Mouse (Mus musculus) telencephalon, adult 2 months (tissue): ENCODE measurements around the gene Kynu.

Source experiments
- DNase-seq: peaks from one replicate; pipeline ENCODE4 v3.0.0-alpha.2; 2011; ENCODE audit warnings: low read depth, low spot score

Kynu gene

DNA sequence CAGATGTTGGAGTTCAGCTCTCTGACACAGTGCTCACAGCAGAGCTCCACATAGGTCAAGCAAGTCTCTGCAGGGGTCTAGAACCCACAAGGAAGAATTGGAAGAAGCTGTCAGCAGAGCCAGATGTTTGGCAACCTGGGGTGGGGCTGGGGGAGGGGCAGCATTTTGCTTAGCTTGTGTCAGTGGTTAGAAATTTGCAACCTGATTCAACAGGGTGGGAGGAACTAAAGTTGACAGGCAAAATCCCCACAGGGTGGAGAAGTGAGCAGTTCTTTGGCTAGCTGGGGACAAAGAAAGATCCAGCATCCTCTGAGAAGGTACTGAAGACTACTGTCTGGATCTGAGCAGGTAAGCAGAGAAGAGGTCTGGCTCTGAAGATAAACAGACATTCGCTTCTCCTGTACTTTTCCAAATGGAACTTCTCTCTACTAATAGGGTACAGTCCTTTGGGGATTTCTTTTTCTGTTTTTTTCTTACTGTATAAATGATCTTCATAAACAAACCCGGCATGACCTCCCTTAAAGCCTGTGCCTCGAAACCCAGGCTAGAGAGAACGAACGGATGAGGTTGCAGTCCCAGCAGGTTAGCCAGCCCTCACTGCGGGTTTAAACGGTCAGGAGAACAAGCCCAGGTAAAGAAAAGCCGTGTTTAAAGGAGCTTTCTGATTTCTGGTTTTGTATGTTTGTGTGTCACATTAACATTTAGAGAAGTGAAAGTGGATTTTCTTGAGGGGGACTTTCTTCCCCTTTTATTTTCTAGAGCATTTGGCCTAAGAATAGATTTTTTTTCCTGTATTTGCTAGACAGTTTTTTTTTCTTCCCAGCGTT lies at the start of gene Kynu:
Gene Kynu (plus strand): TSS at position 268 of the 827 bp plus-strand sequence.
- DNase-seq = no peak

DNA sequence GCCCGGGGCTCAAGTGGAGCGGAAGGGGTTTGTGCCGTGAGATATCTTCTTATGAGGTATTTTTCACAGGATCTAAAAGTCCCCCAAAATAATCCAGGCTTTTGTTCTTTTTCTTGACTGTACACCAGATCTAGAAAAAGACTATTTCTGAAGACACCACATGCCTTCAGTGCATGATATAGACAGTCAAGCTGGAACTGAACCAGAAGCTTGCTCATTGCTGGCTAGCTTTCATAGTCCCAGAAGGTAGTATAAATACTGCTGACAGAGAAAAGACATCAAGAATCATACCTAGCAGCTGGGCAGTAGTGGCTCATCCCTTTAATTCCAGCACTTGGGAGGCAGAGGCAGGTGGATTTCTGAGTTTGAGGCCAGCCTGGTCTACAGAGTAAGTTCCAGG lies 48.9 kb upstream of the Kynu start:
- peak; percentile 65 for DNase-seq

DNA sequence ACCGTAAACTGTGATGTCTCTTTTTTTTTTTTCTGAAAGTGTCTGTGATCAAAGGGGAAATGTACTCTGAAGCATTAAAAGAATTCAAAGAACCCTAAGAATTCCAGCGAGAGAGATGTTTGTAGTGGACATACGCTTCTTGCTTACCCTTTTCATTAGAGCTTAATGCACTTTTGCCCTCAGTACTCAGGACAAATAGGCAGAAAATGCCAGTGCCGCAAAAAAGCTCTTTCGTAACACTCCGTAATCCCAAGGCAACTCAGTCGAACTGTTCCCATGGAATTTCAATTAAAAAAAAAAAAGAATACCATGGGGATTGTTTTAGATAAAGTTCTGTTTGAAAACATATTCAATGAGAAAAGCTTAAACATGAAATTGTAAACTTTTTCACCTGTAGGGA lies 41.3 kb upstream of the Kynu start:
- DNase-seq = no peak

DNA sequence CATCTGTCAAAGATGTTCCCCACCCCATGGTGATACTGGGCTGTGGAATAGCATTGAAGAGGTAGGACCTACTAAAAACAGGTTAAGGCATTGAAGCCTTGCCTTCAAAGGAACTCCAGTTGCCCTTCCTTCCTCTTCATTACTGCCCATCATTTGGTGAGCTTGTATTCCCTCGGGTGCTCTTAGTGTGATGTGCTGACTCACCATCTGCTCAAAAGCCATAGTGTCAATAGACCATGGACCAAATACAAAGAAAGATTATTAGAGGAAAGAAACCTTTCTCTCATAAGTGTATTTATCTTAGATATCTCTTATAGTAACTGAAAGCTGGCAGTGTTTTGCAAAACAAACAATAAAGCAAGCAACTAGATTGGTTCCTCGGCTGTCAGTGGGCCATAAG lies 20.7 kb upstream of the Kynu start:
- DNase-seq = no peak

DNA sequence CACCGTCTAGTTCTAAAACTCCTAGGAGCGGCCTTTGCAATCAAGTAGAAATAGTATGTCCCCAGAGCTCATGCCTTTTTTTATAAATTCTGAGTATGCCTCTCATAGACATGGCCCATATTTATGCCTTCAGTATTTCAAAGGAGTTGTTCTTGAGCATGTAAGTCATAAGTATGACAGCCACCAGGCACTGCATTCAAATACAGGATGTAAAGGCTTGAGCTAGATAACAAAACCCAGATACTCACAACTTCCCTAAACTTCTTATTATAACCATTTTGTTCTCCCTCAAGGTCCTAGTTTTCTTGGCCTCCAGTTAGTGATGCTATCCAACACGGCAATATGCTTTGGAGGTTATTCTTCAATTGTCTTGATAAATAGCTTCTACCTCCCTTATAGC lies 12.5 kb upstream of the Kynu start:
- no peak for DNase-seq

DNA sequence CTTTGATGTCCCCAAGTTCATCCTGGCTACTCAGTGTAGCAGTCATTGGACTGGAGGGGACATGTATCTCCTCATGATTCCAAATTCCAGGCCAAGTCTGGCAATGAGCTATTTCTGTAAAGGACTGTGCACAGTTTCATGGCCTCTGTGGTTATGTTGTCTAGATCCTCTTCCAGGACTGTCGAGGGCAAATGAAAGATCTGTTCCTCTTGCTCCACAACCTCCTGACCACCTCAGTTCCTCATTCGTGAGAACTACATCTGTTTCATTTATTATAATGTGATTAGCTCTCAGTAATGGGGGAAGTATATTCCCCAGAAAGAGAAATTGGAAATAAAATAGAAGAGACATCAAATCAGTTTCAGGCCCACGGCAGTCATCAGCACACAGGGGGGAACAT lies 9.5 kb upstream of the Kynu start:
- no peak for DNase-seq

DNA sequence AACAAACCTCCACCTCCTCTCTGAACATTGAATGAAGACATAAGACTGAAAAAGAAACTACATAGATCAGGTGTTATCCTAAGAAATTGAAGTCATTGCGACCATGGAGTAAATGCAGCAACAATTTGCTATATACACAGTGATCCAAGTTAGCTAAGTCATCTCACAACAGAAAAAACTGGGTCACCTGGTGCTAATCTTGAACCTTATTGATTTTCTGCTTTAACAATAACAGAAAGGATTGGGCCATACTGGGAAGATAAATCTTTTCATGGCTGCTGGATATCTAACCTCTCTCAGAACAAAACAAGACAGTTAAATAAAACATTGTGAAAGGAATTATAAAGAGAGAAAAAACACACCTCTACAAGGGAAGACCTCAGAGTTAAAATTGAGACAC lies 8.7 kb upstream of the Kynu start:
- DNase-seq = no peak

DNA sequence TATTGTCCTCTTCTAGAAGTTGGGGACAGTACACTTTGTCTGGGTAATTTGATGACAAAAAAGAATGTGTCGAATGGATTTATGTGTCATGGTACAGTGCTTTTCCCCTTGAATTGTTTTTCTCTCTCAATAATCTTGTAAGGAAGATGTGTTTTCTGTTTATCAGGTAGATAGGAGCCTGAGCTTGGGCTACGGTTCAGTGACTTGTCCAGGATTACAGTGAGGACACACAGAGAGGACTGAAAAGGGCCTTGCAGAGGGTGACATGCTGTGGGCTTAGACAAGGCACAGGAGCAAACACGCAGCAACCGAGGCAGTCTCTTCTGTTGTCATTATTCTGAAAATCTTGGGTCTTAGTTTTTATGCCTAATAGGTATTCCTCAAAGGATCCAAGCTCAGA lies 913 bp upstream of the Kynu start:
- DNase-seq = no peak

DNA sequence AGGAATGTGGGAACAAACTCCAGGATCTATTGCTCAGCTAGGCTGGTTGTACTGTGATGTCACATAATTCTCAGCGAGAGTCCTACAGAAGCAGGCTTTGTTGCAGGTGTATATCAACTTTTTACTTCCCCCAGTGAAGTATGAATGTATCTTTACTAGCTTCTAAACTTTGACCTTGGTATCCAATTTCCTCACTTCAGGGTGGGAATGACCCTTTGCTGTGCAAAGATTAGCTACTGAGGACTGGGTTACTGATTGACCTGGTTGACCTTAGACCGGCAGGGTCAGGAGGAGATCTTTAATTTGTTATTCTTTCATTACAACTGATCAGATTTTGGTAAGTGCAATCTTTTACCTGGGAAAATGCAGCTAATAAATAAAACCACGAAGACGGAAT lies 758 bp downstream of the Kynu start:
- no peak for DNase-seq

DNA sequence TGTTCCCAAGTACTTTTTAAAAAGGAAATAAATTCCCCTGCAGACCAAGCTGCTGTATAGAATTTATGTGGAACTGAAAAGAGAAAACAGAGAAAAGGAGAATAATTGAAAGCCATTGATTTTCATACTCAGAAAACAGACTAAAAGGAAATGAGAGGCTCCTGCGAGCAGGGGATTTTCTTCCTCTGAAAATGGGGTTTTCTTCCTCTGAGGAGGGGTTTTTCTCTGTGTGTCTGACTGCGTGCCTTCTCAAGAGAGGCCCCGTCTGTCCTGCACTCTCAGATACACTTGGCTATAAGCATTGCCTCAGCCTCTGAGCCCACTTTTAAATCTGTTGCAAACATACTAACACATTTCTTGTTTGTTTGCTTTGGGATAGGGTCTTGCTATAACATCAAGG lies 1.9 kb downstream of the Kynu start:
- no peak for DNase-seq

DNA sequence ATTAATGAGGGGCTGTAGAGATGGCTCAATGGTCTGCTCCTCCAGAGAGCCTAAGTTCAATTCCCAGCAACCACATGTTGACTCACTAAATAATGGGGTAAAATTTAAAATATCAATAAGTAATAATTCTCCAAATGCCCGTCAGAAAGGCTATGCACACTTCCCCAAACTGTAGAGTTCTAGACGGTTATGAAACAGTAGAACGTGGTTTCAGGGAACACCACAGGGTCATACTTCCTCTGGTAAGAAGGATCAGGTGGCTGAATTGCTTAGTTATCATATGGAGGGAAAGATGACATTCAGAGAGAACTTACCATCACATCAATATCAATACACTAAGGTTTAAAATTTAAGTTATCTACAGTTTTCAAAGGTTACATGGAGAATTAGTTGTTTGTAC lies 6.1 kb downstream of the Kynu start:
- DNase-seq = no peak

DNA sequence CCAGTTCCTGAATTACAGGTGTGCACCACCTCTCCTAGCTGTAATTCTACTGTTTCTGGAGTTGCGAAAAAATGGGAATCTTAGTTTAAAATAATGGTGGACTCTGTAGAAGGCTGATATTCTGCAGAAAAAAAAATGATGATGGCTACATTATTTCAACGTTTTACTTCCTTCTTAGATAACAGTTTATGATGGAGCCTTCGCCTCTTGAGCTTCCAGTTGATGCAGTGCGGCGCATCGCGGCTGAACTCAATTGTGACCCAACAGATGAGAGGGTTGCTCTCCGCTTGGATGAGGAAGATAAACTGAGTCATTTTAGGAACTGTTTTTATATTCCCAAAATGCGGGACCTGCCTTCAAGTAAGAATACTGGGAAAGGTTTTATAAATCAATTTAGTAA lies 7.7 kb downstream of the Kynu start:
- no peak for DNase-seq

DNA sequence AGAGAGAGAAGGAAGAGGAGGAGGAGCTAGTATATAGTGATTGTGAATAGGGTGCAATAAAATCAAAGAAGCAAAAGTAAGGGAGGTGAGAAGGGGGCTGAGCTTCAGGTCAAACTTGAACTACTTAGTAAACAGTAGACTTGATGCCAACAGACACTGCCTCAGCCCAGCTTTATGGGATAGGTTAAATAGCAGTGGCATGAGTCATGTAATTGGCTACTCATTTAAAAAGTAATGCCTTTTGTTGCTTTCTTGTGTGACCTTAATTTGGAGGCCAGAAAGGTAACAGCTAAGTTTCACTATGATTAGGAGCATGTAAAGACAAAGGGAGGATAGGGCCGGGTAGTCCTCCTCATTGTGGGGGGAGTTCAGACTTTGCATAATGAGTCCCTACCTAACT lies 13.3 kb downstream of the Kynu start:
- no peak for DNase-seq

DNA sequence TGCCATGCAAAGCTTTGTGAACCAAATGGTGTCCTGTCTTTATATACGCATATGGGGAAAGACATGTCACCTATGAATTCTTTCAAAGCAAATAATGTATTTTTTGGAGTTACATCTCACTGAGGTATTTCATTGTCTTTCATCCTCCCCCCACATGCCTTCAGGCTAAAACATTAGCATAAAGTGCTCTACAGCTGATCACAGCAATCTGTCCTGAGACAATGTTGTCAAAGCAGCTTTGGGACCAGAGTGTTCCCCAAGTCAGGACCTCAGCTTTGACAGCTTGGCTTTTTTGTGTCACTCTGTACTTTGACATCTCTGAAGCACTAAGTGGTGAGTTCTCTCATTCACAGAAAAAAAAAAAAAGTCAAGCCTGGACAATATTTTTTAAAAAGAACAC lies 18.4 kb downstream of the Kynu start:
- no peak for DNase-seq

DNA sequence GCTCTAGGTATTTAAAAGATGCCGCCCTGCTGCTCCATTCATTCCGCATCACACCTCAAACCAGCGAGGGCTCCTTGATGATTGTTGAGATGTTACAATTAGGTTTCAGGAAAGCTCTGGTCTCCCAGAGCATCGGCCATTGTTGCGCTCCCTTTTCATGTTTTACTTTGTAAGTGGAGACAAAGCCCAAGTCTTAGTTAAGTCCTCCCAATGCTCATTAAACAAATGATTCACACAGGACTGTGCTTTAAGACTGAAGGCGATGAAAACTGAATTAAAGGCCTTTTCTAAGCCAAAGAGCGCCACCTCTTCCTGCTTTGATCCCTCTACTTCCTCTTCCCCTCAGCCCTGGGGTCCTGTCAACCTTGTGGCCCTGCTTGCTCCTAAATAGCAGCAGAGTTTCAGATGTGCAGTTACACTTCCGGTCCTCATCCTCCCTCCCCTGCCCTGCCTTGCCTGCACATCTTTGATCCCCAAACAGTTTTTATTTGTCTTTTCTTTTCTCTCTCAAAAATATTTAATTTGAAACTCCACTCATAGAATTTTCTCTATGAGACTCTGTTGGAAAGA lies 28.2 kb downstream of the Kynu start:
- DNase-seq = no peak

DNA sequence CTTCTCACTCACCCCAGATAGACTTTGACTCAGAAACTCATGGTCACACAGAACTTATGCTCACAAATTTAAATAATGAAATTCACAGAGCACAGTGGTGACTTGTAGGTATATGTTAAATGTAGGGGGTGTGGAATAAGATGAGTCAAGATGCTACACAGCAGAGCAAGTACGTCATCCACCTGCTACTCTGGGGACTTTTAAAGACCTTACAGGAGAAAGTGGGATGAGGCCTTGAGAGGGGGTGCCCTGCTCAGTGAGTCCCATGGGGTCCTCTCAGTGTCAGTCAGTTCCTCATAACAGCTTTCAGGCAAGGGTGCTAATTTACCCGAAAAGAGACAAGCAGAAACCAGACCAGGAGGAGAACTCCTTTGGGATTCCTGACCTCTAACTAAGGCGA lies 30.4 kb downstream of the Kynu start:
- DNase-seq = no peak

DNA sequence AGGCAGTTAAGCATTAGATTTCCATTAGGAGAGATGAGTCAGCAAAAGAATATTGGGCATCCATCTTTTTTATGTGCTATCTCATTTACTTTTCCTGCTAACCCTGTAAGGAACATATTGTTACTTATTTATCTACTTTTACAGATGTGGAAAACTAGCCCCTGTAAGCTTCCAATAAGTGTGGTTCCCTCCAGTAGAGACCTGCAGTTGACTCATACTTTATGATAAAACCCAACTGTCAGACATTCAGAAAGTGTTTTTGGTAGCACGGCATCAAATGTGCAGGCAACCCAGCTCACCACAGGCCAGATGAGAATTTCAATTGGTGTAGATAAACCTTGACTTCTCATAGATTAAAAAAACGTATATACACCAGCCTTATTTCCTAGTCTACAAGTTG lies 32.7 kb downstream of the Kynu start:
- no peak for DNase-seq

DNA sequence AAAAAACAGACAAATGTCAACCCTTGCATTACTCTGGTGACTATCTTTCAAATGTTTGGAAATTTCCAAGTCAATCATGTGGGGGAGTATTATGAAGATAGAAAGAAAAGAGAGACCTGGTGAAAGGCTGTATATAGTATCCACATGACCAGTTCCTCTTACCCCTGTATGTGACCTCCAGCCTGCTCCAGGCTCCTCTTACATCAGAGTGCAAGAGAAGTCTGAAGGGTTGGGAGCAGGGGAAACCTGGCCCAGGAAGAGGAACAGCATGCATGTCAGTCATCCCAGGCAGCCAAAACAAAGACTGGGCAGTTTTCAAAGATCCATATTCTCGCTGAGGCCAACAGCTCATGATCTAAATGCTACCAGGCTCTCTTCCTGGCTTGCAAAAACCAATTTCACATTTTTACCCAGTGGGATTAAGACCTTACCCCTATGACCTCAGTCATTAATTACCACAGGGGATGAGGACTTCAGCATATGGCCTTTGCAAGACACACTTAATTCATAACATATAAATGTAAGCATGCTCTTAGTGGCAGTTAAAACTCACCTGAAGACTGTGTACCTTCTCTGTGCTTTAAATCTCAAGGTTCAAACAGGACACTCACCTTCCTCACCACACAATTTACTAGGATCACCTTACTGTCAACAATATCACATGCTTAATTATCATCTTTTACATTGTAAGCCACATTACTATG lies 37.0 kb downstream of the Kynu start:
- DNase-seq = no peak

DNA sequence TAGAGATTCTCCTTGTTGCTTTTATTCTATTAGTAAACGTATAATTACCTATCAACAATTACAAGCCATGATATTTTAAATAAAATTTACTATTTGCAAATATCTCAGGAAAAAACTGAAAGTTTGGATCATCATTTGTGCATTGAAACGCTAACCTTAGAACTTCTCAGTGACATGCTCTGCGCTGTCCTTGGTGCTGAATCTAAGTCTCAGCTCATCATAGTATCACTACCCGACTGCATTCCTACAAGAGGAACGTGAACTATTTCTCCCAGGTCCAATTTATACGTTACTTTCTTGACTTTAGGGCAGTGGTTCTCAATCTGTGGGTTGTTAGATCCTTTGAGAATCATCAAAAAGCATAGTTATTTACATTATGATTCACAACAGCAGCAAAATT lies 58.4 kb downstream of the Kynu start:
- DNase-seq = no peak

DNA sequence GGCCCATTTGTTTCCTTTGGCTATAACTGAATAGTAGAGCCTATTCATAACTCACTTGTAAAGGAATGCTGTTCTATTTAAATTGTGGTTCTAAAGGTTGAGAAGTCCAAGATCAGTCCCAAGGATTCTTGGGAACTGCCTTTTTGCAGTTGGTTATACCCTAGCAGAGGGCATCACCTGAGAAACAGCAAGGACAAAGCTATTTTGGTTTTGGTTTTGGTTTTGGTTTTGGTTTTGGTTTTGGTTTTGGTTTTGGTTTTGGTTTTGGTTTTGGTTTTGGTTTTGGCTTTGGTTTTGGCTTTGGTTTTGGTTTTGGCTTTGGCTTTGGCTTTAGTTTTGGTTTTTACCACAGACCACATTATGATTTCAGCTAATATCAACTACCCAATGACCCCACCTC lies 66.0 kb downstream of the Kynu start:
- no peak for DNase-seq

DNA sequence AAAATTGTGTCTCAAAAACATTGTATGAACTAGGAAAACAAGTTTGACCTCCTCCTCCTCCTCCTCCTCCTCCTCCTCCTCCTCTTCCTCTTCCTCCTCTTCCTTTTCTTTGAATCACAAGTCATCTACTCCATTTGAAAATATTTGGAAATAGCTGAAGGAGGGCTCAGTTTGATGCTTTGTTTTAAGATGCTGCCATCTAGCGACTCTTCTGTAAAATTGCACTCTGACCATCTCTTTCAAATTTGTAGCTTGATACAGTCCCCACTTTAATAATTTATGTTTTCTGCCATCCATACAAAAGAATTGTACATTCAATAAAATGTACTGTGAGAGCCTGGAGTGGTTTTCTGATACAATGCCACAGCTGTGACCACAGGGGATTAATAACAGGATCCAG lies 67.7 kb downstream of the Kynu start:
- peak; percentile 11 for DNase-seq

DNA sequence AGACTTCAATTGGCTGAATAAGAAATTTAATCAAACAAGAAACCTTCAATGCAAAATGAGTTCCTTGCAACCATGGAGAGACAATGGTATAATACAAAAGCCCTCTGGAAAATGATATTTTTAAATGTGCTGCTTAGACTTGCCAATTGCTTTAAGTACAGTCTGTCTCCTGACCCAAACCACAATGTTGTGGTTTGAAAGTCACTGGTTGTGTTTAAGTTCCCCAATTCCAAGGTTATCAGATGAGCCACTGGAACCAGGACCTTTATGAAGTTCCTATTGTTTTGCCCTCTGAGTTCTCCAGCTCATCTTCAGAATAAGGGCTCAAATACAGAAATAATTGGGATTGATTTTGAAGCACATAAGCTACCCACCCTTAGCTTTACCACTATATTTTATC lies 76.7 kb downstream of the Kynu start:
- DNase-seq = no peak

DNA sequence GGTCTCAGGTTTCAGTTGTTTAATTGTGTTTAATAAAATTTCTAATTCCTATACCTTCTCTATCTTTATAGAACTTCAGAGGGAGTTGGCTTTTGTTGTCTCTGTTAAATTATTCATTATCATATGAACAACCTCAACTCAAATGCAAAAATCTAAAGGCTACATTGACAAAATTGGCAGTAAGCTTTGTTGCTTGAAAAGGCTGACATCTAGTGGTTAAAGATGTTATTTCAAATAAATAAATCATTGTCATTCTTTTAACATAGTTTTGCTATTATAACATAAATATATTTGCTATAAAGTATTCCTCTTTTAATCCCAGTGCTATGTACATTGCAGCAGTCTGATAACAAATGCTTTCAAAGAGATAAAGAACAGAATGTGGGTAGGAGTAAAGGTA lies 81.4 kb downstream of the Kynu start:
- no peak for DNase-seq
